ENCODE assay signal across 24 mouse cellular contexts in genomic region chr5:73994850-73995249, GRCm38 (mm10).
DNase-seq lines count a peak whose midpoint lies in the region; ATAC-seq and TF ChIP-seq lines count a peak whose summit lies in the region.
"Had no signal": no experiment of that assay in that cellular context is flagged by ENCODE, and none has a peak within 500 bp of the region (broad histone marks: within the 10 kb centered on the region; RNA-seq: fewer than 3 reads in every experiment).

No protein-coding gene starts in this region.

- intact Hi-C loops in heart, postnatal 36 days (cut with DNase I): loop anchor here (5.0 to 10.0 kb wide), 4 partner anchors 138 to 1160 kb away; partner anchors contain the start of gene Pdgfra

- H3K4me2 ChIP-seq in heart, embryonic 12.5 days: no peak overlapping the region
- no peak overlapping the region for H3K4me2 ChIP-seq in kidney, postnatal 0 days (ENCODE audit: low read length)
- no peak overlapping the region for H3K4me2 ChIP-seq in midbrain, embryonic 13.5 days (replicated peaks)
- no peak overlapping the region for H3K4me2 ChIP-seq in stomach, postnatal 0 days (replicated peaks; ENCODE audit: low read depth)
- H3K4me2 ChIP-seq: embryonic facial prominence, embryonic 13.5 days; forebrain, embryonic 13.5 days; stomach, embryonic 15.5 days had no signal

- no peaks in the 10 kb centered on the region for H3K9me3 ChIP-seq in heart, embryonic 12.5 days (replicated peaks)
- H3K9me3 ChIP-seq in kidney, postnatal 0 days (replicated peaks; ENCODE audit: low read length): no peaks in the 10 kb centered on the region
- H3K9me3 ChIP-seq in midbrain, embryonic 13.5 days: no peaks in the 10 kb centered on the region
- no peaks in the 10 kb centered on the region for H3K9me3 ChIP-seq in midbrain, embryonic 10.5 days (replicated peaks)
- H3K9me3 ChIP-seq in stomach, postnatal 0 days (ENCODE audit: control insufficient read depth, low read length): no peaks in the 10 kb centered on the region
- H3K9me3 ChIP-seq: embryonic facial prominence, embryonic 13.5 days; forebrain, embryonic 13.5 days; stomach, embryonic 15.5 days had no signal

- TF ChIP-seq CTCF in kidney, postnatal 0 days (IDR thresholded peaks at IDR 0.05; ENCODE audit: low read depth): no peak
- TF ChIP-seq CTCF in stomach, postnatal 0 days (IDR thresholded peaks at IDR 0.05; ENCODE audit: low read depth): no peak

- TF ChIP-seq EP300 in stomach, postnatal 0 days (optimal IDR thresholded peaks at IDR 0.05): no peak

- peaks cover 13% of the 10 kb centered on the region for H3K36me3 ChIP-seq in heart, embryonic 12.5 days
- 0 out of 2 replicates have a peak, but pooled peaks cover 3% of the 10 kb centered on the region for H3K36me3 ChIP-seq in kidney, postnatal 0 days (ENCODE audit: insufficient read depth, low read length)
- H3K36me3 ChIP-seq in midbrain, embryonic 13.5 days: no peaks in the 10 kb centered on the region
- peaks cover 10% of the 10 kb centered on the region for H3K36me3 ChIP-seq in midbrain, embryonic 10.5 days
- peaks cover 3% of the 10 kb centered on the region; the same call in 1 of the 2 replicates for H3K36me3 ChIP-seq in stomach, postnatal 0 days (ENCODE audit: control insufficient read depth, insufficient read depth, low read length)
- H3K36me3 ChIP-seq: stomach, embryonic 15.5 days had no signal

- H3K4me1 ChIP-seq in heart, embryonic 12.5 days (replicated peaks): peaks cover 18% of the 10 kb centered on the region
- no peaks in the 10 kb centered on the region for H3K4me1 ChIP-seq in kidney, postnatal 0 days (replicated peaks; ENCODE audit: insufficient read depth, low read length)
- no peaks in the 10 kb centered on the region for H3K4me1 ChIP-seq in midbrain, embryonic 13.5 days (replicated peaks)
- peaks cover 7% of the 10 kb centered on the region for H3K4me1 ChIP-seq in midbrain, embryonic 10.5 days
- no peaks in the 10 kb centered on the region for H3K4me1 ChIP-seq in stomach, postnatal 0 days (replicated peaks; ENCODE audit: control insufficient read depth, insufficient read depth)
- H3K4me1 ChIP-seq: embryonic facial prominence, embryonic 13.5 days; stomach, embryonic 15.5 days had no signal

- H3K27me3 ChIP-seq in heart, embryonic 12.5 days (replicated peaks): no peaks in the 10 kb centered on the region
- no peaks in the 10 kb centered on the region for H3K27me3 ChIP-seq in kidney, postnatal 0 days (ENCODE audit: insufficient read depth, low read length)
- no peaks in the 10 kb centered on the region for H3K27me3 ChIP-seq in midbrain, embryonic 13.5 days
- no peaks in the 10 kb centered on the region for H3K27me3 ChIP-seq in midbrain, embryonic 10.5 days (ENCODE audit: low read depth, poor library complexity, severe bottlenecking)
- H3K27me3 ChIP-seq in stomach, postnatal 0 days (ENCODE audit: control insufficient read depth, insufficient read depth, low read length): no peaks in the 10 kb centered on the region
- H3K27me3 ChIP-seq: embryonic facial prominence, embryonic 13.5 days; forebrain, embryonic 13.5 days; stomach, embryonic 15.5 days had no signal

- no peak overlapping the region for H3K4me3 ChIP-seq in heart, embryonic 12.5 days
- no peak overlapping the region for H3K4me3 ChIP-seq in kidney, postnatal 0 days (replicated peaks; ENCODE audit: low read depth, low read length)
- no peak overlapping the region for H3K4me3 ChIP-seq in midbrain, embryonic 13.5 days (replicated peaks)
- H3K4me3 ChIP-seq in midbrain, embryonic 10.5 days: no peak overlapping the region
- H3K4me3 ChIP-seq in stomach, postnatal 0 days (ENCODE audit: low read depth, low read length): no peak overlapping the region
- H3K4me3 ChIP-seq: embryonic facial prominence, embryonic 13.5 days; erythroblast, embryonic 14.5 days; forebrain, embryonic 13.5 days; stomach, embryonic 15.5 days had no signal

- ATAC-seq in heart, embryonic 12.5 days (ENCODE audit: insufficient number of reproducible peaks, low FRiP score): 0 out of 2 replicates have a peak, but pooled peaks have one; percentile 36
- peak; percentile 29; the same call in 1 of the 2 replicates for ATAC-seq in kidney, postnatal 0 days (replicated peaks; ENCODE audit: low FRiP score, low read depth)
- peak; percentile 48; the same call in 1 of the 2 replicates for ATAC-seq in midbrain, embryonic 13.5 days
- ATAC-seq in stomach, postnatal 0 days (ENCODE audit: low FRiP score, low TSS enrichment): 0 out of 2 replicates have a peak, but pooled peaks have one; percentile 40
- ATAC-seq: forebrain, embryonic 13.5 days had no signal

- H3K9ac ChIP-seq in heart, embryonic 12.5 days: no peak overlapping the region
- H3K9ac ChIP-seq in kidney, postnatal 0 days (ENCODE audit: low read depth, low read length): no peak overlapping the region
- no peak overlapping the region for H3K9ac ChIP-seq in midbrain, embryonic 13.5 days (replicated peaks)
- H3K9ac ChIP-seq in stomach, postnatal 0 days (ENCODE audit: low read length): no peak overlapping the region
- H3K9ac ChIP-seq: embryonic facial prominence, embryonic 13.5 days; forebrain, embryonic 13.5 days; liver, embryonic 14.5 days; stomach, embryonic 15.5 days had no signal

- DNase-seq in heart, postnatal 36 days: no peak
- no peak for DNase-seq in kidney, postnatal 0 days (ENCODE audit: low spot score)
- DNase-seq in kidney, adult 18-20 months: no peak
- DNase-seq in midbrain, embryonic 10.5 days (ENCODE audit: low spot score): no peak
- DNase-seq in stomach, postnatal 0 days (ENCODE audit: low spot score): no peak
- DNase-seq: adrenal gland, postnatal 10 days; cerebellum, adult 18-20 months; cerebellum, postnatal 14 days; gastrocnemius, postnatal 36 days; kidney, adult 11 months; kidney, postnatal 25 days; layer of hippocampus, postnatal 36 days; lung, postnatal 36 days; right cerebral cortex, adult 18-20 months; right cerebral cortex, postnatal 4 days; thymus, adult 2 months; thymus, postnatal 4 days had no signal

- H3K27ac ChIP-seq in heart, embryonic 12.5 days (ENCODE audit: poor library complexity, severe bottlenecking): no peak overlapping the region
- H3K27ac ChIP-seq in kidney, postnatal 0 days: no peak overlapping the region
- H3K27ac ChIP-seq in midbrain, embryonic 13.5 days: no peak overlapping the region
- no peak overlapping the region for H3K27ac ChIP-seq in midbrain, embryonic 10.5 days (replicated peaks)
- H3K27ac ChIP-seq in stomach, postnatal 0 days (replicated peaks): no peak overlapping the region
- H3K27ac ChIP-seq: embryonic facial prominence, embryonic 13.5 days; forebrain, embryonic 13.5 days; liver, embryonic 14.5 days; stomach, embryonic 15.5 days had no signal
